Mouse (Mus musculus): ENCODE data around the gene Fcor. TPM values are rescaled to one million over a fixed set of nuclear protein-coding genes. Genes with fewer than 3 reads are reported as not detected.
A peak's percentile ranks its signal among the peaks of the same experiment; 100 is the strongest.

The Fcor gene
- polyA plus RNA-seq, 1 experiment from 2014 or later: 23.1 TPM

DNA sequence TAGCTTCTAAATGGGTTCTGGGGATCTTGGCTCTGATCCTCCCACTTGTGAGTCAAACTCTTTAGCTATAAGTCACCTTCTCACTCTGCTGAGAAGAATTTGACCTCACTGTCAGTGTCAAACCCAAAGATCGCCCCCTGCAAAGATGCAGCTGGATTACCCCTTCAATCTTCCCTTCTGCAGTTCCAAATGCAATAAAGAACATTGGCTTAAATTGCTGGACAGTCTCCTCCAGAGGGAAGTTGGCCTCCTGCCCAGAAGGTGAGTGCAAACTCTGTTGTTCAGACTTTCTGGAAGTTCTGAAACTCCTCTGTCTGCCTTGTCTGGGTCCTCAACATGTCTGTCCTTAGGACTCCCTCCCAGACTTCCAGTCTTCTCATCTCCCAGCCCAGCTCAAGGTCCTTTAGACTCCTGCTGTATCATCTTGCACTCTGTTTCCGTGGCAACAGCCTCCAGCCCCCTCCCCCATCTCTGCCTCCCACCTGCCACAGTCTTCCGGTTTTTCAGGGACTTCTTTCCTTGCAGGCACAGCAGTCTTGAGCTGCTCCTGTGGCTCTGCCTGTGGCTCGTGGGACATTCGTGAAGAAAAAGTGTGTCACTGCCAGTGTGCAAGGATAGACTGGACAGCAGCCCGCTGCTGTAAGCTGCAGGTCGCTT, 15.3 kb downstream of the Fcor start:
- peak overlapping the region; percentile 11; the same call in 1 of the 2 replicates for H3K9ac ChIP-seq
- H3K4me2 ChIP-seq (replicated peaks): peak overlapping the region; percentile 30
- H3K4me1 ChIP-seq (replicated peaks; ENCODE audit: control insufficient read depth, insufficient read depth, low read length): peaks cover 3% of the 10 kb centered on the region; the same call in 1 of the 2 replicates
- H3K9me3 ChIP-seq (ENCODE audit: control insufficient read depth, low read length): no peaks in the 10 kb centered on the region
- H3K36me3 ChIP-seq (replicated peaks; ENCODE audit: control insufficient read depth, insufficient read depth): no peaks in the 10 kb centered on the region
- WGBS: 33% methylated on average over 7 of the region's 7 CpGs
- H3K27me3 ChIP-seq (ENCODE audit: control insufficient read depth, insufficient read depth, low read length): no peaks in the 10 kb centered on the region
- H3K27ac ChIP-seq: no peak overlapping the region
- peak; percentile 27; the same call in 1 of the 2 replicates for ATAC-seq (ENCODE audit: low FRiP score)
- no peak for DNase-seq (ENCODE audit: low spot score)
- no peak overlapping the region for H3K4me3 ChIP-seq (replicated peaks; ENCODE audit: low read length)

DNA sequence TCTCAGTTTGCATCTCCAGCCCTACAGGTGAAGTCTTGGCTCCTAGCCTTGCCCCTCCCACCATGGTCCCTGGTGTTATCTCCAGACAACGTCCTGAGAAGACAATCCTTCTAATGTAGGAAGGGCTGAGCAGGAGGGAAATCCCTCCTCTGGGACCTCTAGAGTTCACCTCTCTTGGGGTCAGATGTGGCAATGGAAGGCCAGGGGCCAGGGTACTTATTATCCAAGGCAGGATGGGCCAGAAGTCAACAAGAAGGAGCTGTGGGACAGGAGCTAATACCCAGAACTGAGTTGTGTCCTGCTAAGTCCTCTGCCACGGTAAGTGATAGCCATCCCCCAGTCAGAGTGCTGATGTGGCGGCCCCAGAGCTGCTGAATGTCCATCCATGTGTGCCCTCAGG, 16.6 kb downstream of the Fcor start, which contains the start of gene Retn:
Retn (plus strand) TSS at position 245 of the 400 bp plus-strand sequence.
- H3K36me3 ChIP-seq (replicated peaks; ENCODE audit: control insufficient read depth, insufficient read depth): no peaks in the 10 kb centered on the region
- H3K9ac ChIP-seq: no peak within 1 kb of the TSS
- no peak within 1 kb of the TSS for H3K4me2 ChIP-seq (replicated peaks)
- H3K9me3 ChIP-seq (ENCODE audit: control insufficient read depth, low read length): no peaks in the 10 kb centered on the region
- no peak for DNase-seq (ENCODE audit: low spot score)
- no peak within 1 kb of the TSS for H3K4me3 ChIP-seq (replicated peaks; ENCODE audit: low read length)
- H3K27ac ChIP-seq: no peak within 1 kb of the TSS
- peaks cover 3% of the 10 kb centered on the region; the same call in 1 of the 2 replicates for H3K4me1 ChIP-seq (replicated peaks; ENCODE audit: control insufficient read depth, insufficient read depth, low read length)
- ATAC-seq (ENCODE audit: low FRiP score): no peak
- 82% methylated on average over 3 of the region's 3 CpGs for WGBS
- no peaks in the 10 kb centered on the region for H3K27me3 ChIP-seq (ENCODE audit: control insufficient read depth, insufficient read depth, low read length)

GRCm38 (mm10) chr8:3654726-3655508, 17.2 kb downstream of the Fcor start:
- 73% methylated on average over 11 of the region's 11 CpGs for WGBS
- no peaks in the 10 kb centered on the region for H3K9me3 ChIP-seq (ENCODE audit: control insufficient read depth, low read length)
- no peak overlapping the region for H3K4me2 ChIP-seq (replicated peaks)
- no peak overlapping the region for H3K4me3 ChIP-seq (replicated peaks; ENCODE audit: low read length)
- no peaks in the 10 kb centered on the region for H3K36me3 ChIP-seq (replicated peaks; ENCODE audit: control insufficient read depth, insufficient read depth)
- DNase-seq (ENCODE audit: low spot score) (no peak), ATAC-seq (ENCODE audit: low FRiP score) (no peak)
- H3K9ac ChIP-seq: no peak overlapping the region
- peaks cover 3% of the 10 kb centered on the region; the same call in 1 of the 2 replicates for H3K4me1 ChIP-seq (replicated peaks; ENCODE audit: control insufficient read depth, insufficient read depth, low read length)
- H3K27ac ChIP-seq: no peak overlapping the region
- H3K27me3 ChIP-seq (ENCODE audit: control insufficient read depth, insufficient read depth, low read length): no peaks in the 10 kb centered on the region

DNA sequence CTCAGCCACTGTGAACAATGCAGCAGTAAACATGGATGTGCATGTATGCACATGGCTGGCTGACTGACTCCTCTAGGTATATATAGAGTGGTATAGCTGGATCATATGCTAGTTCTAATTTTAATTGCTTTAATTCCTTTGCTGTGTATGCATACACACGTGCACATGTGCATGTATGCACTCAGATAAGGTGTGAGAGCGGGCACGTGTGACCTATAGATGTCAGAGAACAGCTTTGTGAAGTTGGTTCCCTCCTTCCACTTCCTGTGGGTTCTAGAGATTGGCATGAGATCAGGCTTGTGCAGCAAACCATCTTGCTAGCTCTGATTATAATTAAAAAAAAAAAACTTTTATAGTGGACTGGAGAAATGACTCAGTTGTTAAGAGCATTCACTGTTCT, 19.3 kb downstream of the Fcor start:
- no peak for DNase-seq (ENCODE audit: low spot score)
- no peaks in the 10 kb centered on the region for H3K9me3 ChIP-seq (ENCODE audit: control insufficient read depth, low read length)
- 71% methylated on average over 3 of the region's 3 CpGs for WGBS
- H3K4me1 ChIP-seq (replicated peaks; ENCODE audit: control insufficient read depth, insufficient read depth, low read length): peaks cover 3% of the 10 kb centered on the region; the same call in 1 of the 2 replicates
- no peak for ATAC-seq (ENCODE audit: low FRiP score)
- H3K27ac ChIP-seq: no peak overlapping the region
- H3K36me3 ChIP-seq (replicated peaks; ENCODE audit: control insufficient read depth, insufficient read depth): no peaks in the 10 kb centered on the region
- no peak overlapping the region for H3K4me3 ChIP-seq (replicated peaks; ENCODE audit: low read length)
- no peaks in the 10 kb centered on the region for H3K27me3 ChIP-seq (ENCODE audit: control insufficient read depth, insufficient read depth, low read length)
- no peak overlapping the region for H3K9ac ChIP-seq
- H3K4me2 ChIP-seq (replicated peaks): no peak overlapping the region

- Histone ChIP-seq H3K27me3 (ENCODE audit: control insufficient read depth, insufficient read depth, low read length) (no peaks in the 10 kb centered on the region), H3K4me1 (replicated peaks; ENCODE audit: control insufficient read depth, insufficient read depth, low read length) (no peaks in the 10 kb centered on the region), H3K9ac (no peak overlapping the region), H3K4me2 (replicated peaks) (no peak overlapping the region), H3K9me3 (ENCODE audit: control insufficient read depth, low read length) (no peaks in the 10 kb centered on the region), H3K36me3 (replicated peaks; ENCODE audit: control insufficient read depth, insufficient read depth) (no peaks in the 10 kb centered on the region), H3K4me3 (replicated peaks; ENCODE audit: low read length) (no peak overlapping the region), H3K27ac (no peak overlapping the region)
- 45% methylated on average over 1 of the region's 1 CpGs for WGBS
- ATAC-seq (ENCODE audit: low FRiP score) (no peak), DNase-seq (ENCODE audit: low spot score) (no peak)
Measured at GRCm38 (mm10) chr8:3648990-3649389, 23.2 kb downstream of the Fcor start.

DNA sequence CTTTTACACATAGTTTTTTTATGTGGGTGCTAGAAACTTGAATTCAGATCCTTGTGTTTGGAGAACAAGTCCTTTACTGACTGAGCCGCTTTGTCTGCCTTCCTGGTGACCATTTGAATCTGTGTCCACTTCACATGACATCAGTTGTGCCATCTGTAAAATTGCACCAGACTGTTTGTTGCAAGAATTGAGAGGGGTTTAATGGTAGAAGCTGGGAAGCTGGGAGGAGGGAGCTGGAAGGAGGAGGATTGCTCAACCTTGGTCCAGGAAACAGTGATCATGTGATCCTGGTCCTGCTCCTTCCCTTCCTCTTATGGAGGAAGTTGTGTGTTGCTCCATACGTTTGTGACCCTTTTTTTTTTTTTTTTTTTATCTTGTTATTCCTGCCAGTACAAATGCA, 23.9 kb downstream of the Fcor start:
- ATAC-seq (ENCODE audit: low FRiP score) (no peak), DNase-seq (ENCODE audit: low spot score) (no peak)
- H3K27ac ChIP-seq: no peak overlapping the region
- H3K27me3 ChIP-seq (ENCODE audit: control insufficient read depth, insufficient read depth, low read length): no peaks in the 10 kb centered on the region
- no peaks in the 10 kb centered on the region for H3K9me3 ChIP-seq (ENCODE audit: control insufficient read depth, low read length)
- H3K36me3 ChIP-seq (replicated peaks; ENCODE audit: control insufficient read depth, insufficient read depth): no peaks in the 10 kb centered on the region
- H3K4me2 ChIP-seq (replicated peaks): no peak overlapping the region
- H3K9ac ChIP-seq: no peak overlapping the region
- 62% methylated on average over 2 of the region's 2 CpGs for WGBS
- no peaks in the 10 kb centered on the region for H3K4me1 ChIP-seq (replicated peaks; ENCODE audit: control insufficient read depth, insufficient read depth, low read length)
- H3K4me3 ChIP-seq (replicated peaks; ENCODE audit: low read length): no peak overlapping the region

DNA sequence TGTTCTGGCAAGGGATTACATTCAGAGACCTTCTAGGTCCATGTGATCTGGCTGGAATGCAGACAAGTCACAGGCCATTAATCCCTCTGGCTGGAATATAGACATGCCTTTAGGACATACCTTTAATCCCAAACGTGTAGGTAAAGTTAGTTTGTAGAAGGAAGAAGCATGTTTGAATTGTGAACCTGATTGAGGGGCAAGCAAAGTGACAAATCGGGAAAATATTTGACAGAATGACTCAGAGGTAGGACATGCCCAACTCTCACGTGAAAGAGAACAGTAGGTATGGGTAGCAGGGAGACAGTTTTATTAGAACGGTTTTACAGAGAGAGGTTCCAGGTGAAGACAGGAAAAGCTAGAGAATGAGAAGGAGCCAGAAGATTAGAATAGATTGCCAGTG, 24.6 kb downstream of the Fcor start:
- ATAC-seq (ENCODE audit: low FRiP score) (no peak), DNase-seq (ENCODE audit: low spot score) (no peak)
- H3K9ac ChIP-seq: no peak overlapping the region
- WGBS: 85% methylated on average over 4 of the region's 4 CpGs
- H3K4me1 ChIP-seq (replicated peaks; ENCODE audit: control insufficient read depth, insufficient read depth, low read length): no peaks in the 10 kb centered on the region
- H3K27me3 ChIP-seq (ENCODE audit: control insufficient read depth, insufficient read depth, low read length): no peaks in the 10 kb centered on the region
- no peak overlapping the region for H3K4me2 ChIP-seq (replicated peaks)
- H3K9me3 ChIP-seq (ENCODE audit: control insufficient read depth, low read length): no peaks in the 10 kb centered on the region
- no peaks in the 10 kb centered on the region for H3K36me3 ChIP-seq (replicated peaks; ENCODE audit: control insufficient read depth, insufficient read depth)
- H3K27ac ChIP-seq: no peak overlapping the region
- H3K4me3 ChIP-seq (replicated peaks; ENCODE audit: low read length): no peak overlapping the region

- 92% methylated on average over 6 of the region's 6 CpGs for WGBS
- DNase-seq (ENCODE audit: low spot score): no peak
- no peak for ATAC-seq (ENCODE audit: low FRiP score)
- H3K27ac ChIP-seq: no peak overlapping the region
- no peak overlapping the region for H3K4me3 ChIP-seq (replicated peaks; ENCODE audit: low read length)
- H3K4me1 ChIP-seq (replicated peaks; ENCODE audit: control insufficient read depth, insufficient read depth, low read length): no peaks in the 10 kb centered on the region
- no peak overlapping the region for H3K9ac ChIP-seq
- no peak overlapping the region for H3K4me2 ChIP-seq (replicated peaks)
- H3K36me3 ChIP-seq (replicated peaks; ENCODE audit: control insufficient read depth, insufficient read depth): no peaks in the 10 kb centered on the region
- no peaks in the 10 kb centered on the region for H3K27me3 ChIP-seq (ENCODE audit: control insufficient read depth, insufficient read depth, low read length)
- H3K9me3 ChIP-seq (ENCODE audit: control insufficient read depth, low read length): no peaks in the 10 kb centered on the region
Measured at GRCm38 (mm10) chr8:3646824-3647531, 25.2 kb downstream of the Fcor start.

DNA sequence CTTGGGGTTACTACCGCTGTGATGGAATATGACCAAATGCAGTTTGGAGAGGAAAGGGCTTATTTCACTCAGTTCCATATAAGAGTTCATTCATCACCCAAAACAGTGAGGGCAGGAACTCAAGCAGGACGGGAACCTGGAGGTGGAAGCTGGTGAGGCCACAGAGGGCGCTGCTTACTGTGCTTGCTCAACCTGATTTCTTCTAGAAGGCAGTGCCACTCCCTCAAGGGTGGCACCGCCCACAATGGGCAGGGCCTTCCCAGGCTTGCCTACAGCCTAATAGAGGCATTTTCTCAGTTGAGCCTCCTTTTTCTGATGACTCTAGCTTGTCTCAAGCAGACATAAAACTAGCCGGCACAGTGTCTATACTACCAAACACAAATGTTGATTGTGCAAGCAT, 26.4 kb downstream of the Fcor start:
- no peaks in the 10 kb centered on the region for H3K9me3 ChIP-seq (ENCODE audit: control insufficient read depth, low read length)
- no peak for DNase-seq (ENCODE audit: low spot score)
- no peaks in the 10 kb centered on the region for H3K36me3 ChIP-seq (replicated peaks; ENCODE audit: control insufficient read depth, insufficient read depth)
- H3K4me3 ChIP-seq (replicated peaks; ENCODE audit: low read length): no peak overlapping the region
- no peak overlapping the region for H3K4me2 ChIP-seq (replicated peaks)
- 26% methylated on average over 5 of the region's 5 CpGs for WGBS
- H3K27ac ChIP-seq: no peak overlapping the region
- ATAC-seq (ENCODE audit: low FRiP score): no peak
- H3K9ac ChIP-seq: no peak overlapping the region
- H3K27me3 ChIP-seq (ENCODE audit: control insufficient read depth, insufficient read depth, low read length): no peaks in the 10 kb centered on the region
- H3K4me1 ChIP-seq (replicated peaks; ENCODE audit: control insufficient read depth, insufficient read depth, low read length): no peaks in the 10 kb centered on the region
